14 mouse cellular contexts compared by ENCODE assay signal in genomic region chr11:88142362-88142761, GRCm38 (mm10). TPM values are rescaled to one million over a fixed set of nuclear protein-coding genes. Genes with fewer than 3 reads are reported as not detected.
A peak's percentile ranks its signal among the peaks of the same experiment; 100 is the strongest.
DNase-seq lines count a peak whose midpoint lies in the region; ATAC-seq lines count a peak whose summit lies in the region.
"Had no signal": no experiment of that assay in that cellular context is flagged by ENCODE, and none has a peak within 500 bp of the region (broad histone marks: within the 10 kb centered on the region; RNA-seq: fewer than 3 reads in every experiment).

No protein-coding gene starts in this region.

- no peak overlapping the region for H3K4me3 ChIP-seq in lung, embryonic 15.5 days
- H3K4me3 ChIP-seq in hindbrain, embryonic 10.5 days, result no peak overlapping the region
- H3K4me3 ChIP-seq in midbrain, embryonic 11.5 days (ENCODE audit: low read depth, low read length), result no peak overlapping the region
- H3K4me3 ChIP-seq in stomach, embryonic 16.5 days (replicated peaks; ENCODE audit: low read length), result no peak overlapping the region
- H3K4me3 ChIP-seq: erythroblast, embryonic 14.5 days; liver, embryonic 12.5 days had no signal

- WGBS in lung, embryonic 15.5 days, result 37% methylated on average over 8 of the region's 8 CpGs
- WGBS in hindbrain, embryonic 10.5 days, result 47% methylated on average over 8 of the region's 8 CpGs
- WGBS in midbrain, embryonic 11.5 days, result 19% methylated on average over 8 of the region's 8 CpGs
- 45% methylated on average over 8 of the region's 8 CpGs for WGBS in stomach, embryonic 16.5 days

- no peaks in the 10 kb centered on the region for H3K27me3 ChIP-seq in lung, embryonic 15.5 days
- H3K27me3 ChIP-seq in hindbrain, embryonic 10.5 days (ENCODE audit: insufficient read depth, poor library complexity, severe bottlenecking), result no peaks in the 10 kb centered on the region
- H3K27me3 ChIP-seq in midbrain, embryonic 11.5 days (ENCODE audit: control insufficient read depth, insufficient read depth, low read length), result no peaks in the 10 kb centered on the region
- H3K27me3 ChIP-seq in stomach, embryonic 16.5 days (ENCODE audit: control insufficient read depth, insufficient read depth, low read length), result no peaks in the 10 kb centered on the region

- no peaks in the 10 kb centered on the region for H3K9me3 ChIP-seq in lung, embryonic 15.5 days
- H3K9me3 ChIP-seq in hindbrain, embryonic 10.5 days, result no peaks in the 10 kb centered on the region
- no peaks in the 10 kb centered on the region for H3K9me3 ChIP-seq in midbrain, embryonic 11.5 days (ENCODE audit: control insufficient read depth, low read length)
- H3K9me3 ChIP-seq in stomach, embryonic 16.5 days (replicated peaks; ENCODE audit: control insufficient read depth, low read length), result no peaks in the 10 kb centered on the region
- H3K9me3 ChIP-seq: liver, embryonic 12.5 days had no signal

- no peak overlapping the region for H3K9ac ChIP-seq in lung, embryonic 15.5 days
- H3K9ac ChIP-seq in midbrain, embryonic 11.5 days (ENCODE audit: low read length), result peak overlapping the region; percentile 12; the same call in 1 of the 2 replicates
- no peak overlapping the region for H3K9ac ChIP-seq in stomach, embryonic 16.5 days (ENCODE audit: low read length)
- H3K9ac ChIP-seq: liver, embryonic 12.5 days had no signal

- no peaks in the 10 kb centered on the region for H3K36me3 ChIP-seq in lung, embryonic 15.5 days
- peaks cover 6% of the 10 kb centered on the region for H3K36me3 ChIP-seq in hindbrain, embryonic 10.5 days
- no peaks in the 10 kb centered on the region; the same call in 1 of the 2 replicates for H3K36me3 ChIP-seq in midbrain, embryonic 11.5 days (ENCODE audit: control insufficient read depth, insufficient read depth, low read length)
- no peaks in the 10 kb centered on the region for H3K36me3 ChIP-seq in stomach, embryonic 16.5 days (ENCODE audit: control insufficient read depth, insufficient read depth, low read length)
- H3K36me3 ChIP-seq: liver, embryonic 12.5 days had no signal

- DNase-seq in lung, postnatal 4 days, result no peak
- peak; percentile 40 for DNase-seq in hindbrain, embryonic 10.5 days (ENCODE audit: low spot score)
- DNase-seq in midbrain, embryonic 11.5 days (ENCODE audit: low spot score, missing footprints), result no peak
- no peak for DNase-seq in right cerebral cortex, postnatal 10 days (ENCODE audit: low spot score in 2 of 2)
- no peak for DNase-seq in kidney, postnatal 4 days
- DNase-seq: cerebellum, adult 11 months; kidney, adult 18-20 months; layer of hippocampus, postnatal 36 days; right cerebral cortex, postnatal 4 days; thymus, postnatal 25 days had no signal

- no peak for ATAC-seq in lung, embryonic 15.5 days (ENCODE audit: borderline replicate concordance, extremely low read depth, low FRiP score, low TSS enrichment)
- peak; percentile 24; the same call in 1 of the 2 replicates for ATAC-seq in midbrain, embryonic 11.5 days (ENCODE audit: low FRiP score)
- ATAC-seq in stomach, embryonic 16.5 days (ENCODE audit: insufficient read depth, low FRiP score), result peak; percentile 54; the same call in 1 of the 2 replicates
- ATAC-seq: liver, embryonic 12.5 days had no signal

- H3K4me1 ChIP-seq in lung, embryonic 15.5 days, result peaks cover 57% of the 10 kb centered on the region
- peaks cover 96% of the 10 kb centered on the region for H3K4me1 ChIP-seq in hindbrain, embryonic 10.5 days (replicated peaks)
- H3K4me1 ChIP-seq in midbrain, embryonic 11.5 days (ENCODE audit: control insufficient read depth, insufficient read depth, low read length), result peaks cover 68% of the 10 kb centered on the region
- H3K4me1 ChIP-seq in stomach, embryonic 16.5 days (ENCODE audit: control insufficient read depth, insufficient read depth, low read length), result peaks cover 29% of the 10 kb centered on the region

- H3K27ac ChIP-seq in lung, embryonic 15.5 days, result peak overlapping the region; percentile 30; the same call in 1 of the 2 replicates
- H3K27ac ChIP-seq in hindbrain, embryonic 10.5 days, result peak overlapping the region; percentile 94
- peak overlapping the region; percentile 95 for H3K27ac ChIP-seq in midbrain, embryonic 11.5 days (ENCODE audit: low read depth, low read length)
- H3K27ac ChIP-seq in stomach, embryonic 16.5 days (ENCODE audit: low read length), result peak overlapping the region; percentile 72
- H3K27ac ChIP-seq: liver, embryonic 12.5 days had no signal

- H3K4me2 ChIP-seq in lung, embryonic 15.5 days, result no peak overlapping the region
- no peak overlapping the region for H3K4me2 ChIP-seq in midbrain, embryonic 11.5 days
- H3K4me2 ChIP-seq in stomach, embryonic 16.5 days (ENCODE audit: low read depth, low read length), result no peak overlapping the region
- H3K4me2 ChIP-seq: liver, embryonic 12.5 days had no signal

RNA-seq across cellular contexts. Expression of gene Cuedc1, which starts 44.5 kb away (rescaled TPM):
- polyA plus RNA-seq in lung, embryonic 15.5 days (2015; fragmentation: Nextera tagmentation; extraction: Ambion mirVana), result 17.7 and 19.7 TPM in 2 replicates
- 20.5 and 27.1 TPM in 2 replicates for polyA plus RNA-seq in hindbrain, embryonic 10.5 days (2016; fragmentation: Nextera tagmentation; extraction: Ambion mirVana)
- polyA plus RNA-seq in midbrain, embryonic 11.5 days (2014; fragmentation: Nextera tagmentation; extraction: Ambion mirVana), result 16.5 and 17.0 TPM in 2 replicates
- polyA plus RNA-seq in stomach, embryonic 16.5 days (2015; fragmentation: Nextera tagmentation; extraction: Ambion mirVana), result 11.3 and 11.5 TPM in 2 replicates

Comparison
In these comparisons a context has a peak if more than half of its experiments do, and no peak if none do; other contexts are left out.
1. H3K27ac ChIP-seq: peak in every context shown above with its lines; median percentile 95 in midbrain, embryonic 11.5 days; 94 in hindbrain, embryonic 10.5 days; 72 in stomach, embryonic 16.5 days; 30 in lung, embryonic 15.5 days.